Mouse (Mus musculus): Measurements from ENCODE around the gene Csnk2a2.

The Csnk2a2 gene

GRCm38 (mm10) chr8:95470008-95470407, 19.8 kb downstream of the Csnk2a2 start:
- no peak for DNase-seq

GRCm38 (mm10) chr8:95468995-95469394, 20.8 kb downstream of the Csnk2a2 start:
- no peak for DNase-seq

- no peak for DNase-seq
Measured at GRCm38 (mm10) chr8:95466543-95466942, 23.3 kb downstream of the Csnk2a2 start.

GRCm38 (mm10) chr8:95452518-95452917, 37.3 kb downstream of the Csnk2a2 start:
- no peak for DNase-seq

- no peak for DNase-seq
Measured at GRCm38 (mm10) chr8:95450271-95450670, 39.6 kb downstream of the Csnk2a2 start.

- no peak for DNase-seq
Measured at GRCm38 (mm10) chr8:95447661-95448060, 42.2 kb downstream of the Csnk2a2 start.

- no peak for DNase-seq
Measured at GRCm38 (mm10) chr8:95445042-95445441, 44.8 kb downstream of the Csnk2a2 start.

GRCm38 (mm10) chr8:95441491-95442039, 48.3 kb downstream of the Csnk2a2 start:
- no peak for DNase-seq

GRCm38 (mm10) chr8:95440168-95440709, 49.6 kb downstream of the Csnk2a2 start:
- DNase-seq, result no peak

GRCm38 (mm10) chr8:95439421-95439820, 50.4 kb downstream of the Csnk2a2 start:
- DNase-seq, result no peak

- no peak for DNase-seq
Measured at GRCm38 (mm10) chr8:95437341-95437992, 52.4 kb downstream of the Csnk2a2 start.

- DNase-seq, result no peak
Measured at GRCm38 (mm10) chr8:95435930-95436329, 53.9 kb downstream of the Csnk2a2 start.

- no peak for DNase-seq
Measured at GRCm38 (mm10) chr8:95435471-95435870, 54.4 kb downstream of the Csnk2a2 start.

GRCm38 (mm10) chr8:95434686-95435439, 55.0 kb downstream of the Csnk2a2 start, which contains the start of gene Cfap20:
Gene Cfap20 (minus strand): TSS chr8:95434869.
- DNase-seq, result peak; percentile 100

GRCm38 (mm10) chr8:95434233-95434632, 55.6 kb downstream of the Csnk2a2 start:
- DNase-seq, result no peak

GRCm38 (mm10) chr8:95433124-95433523, 56.7 kb downstream of the Csnk2a2 start:
- DNase-seq, result no peak

GRCm38 (mm10) chr8:95432471-95432870, 57.4 kb downstream of the Csnk2a2 start:
- DNase-seq, result no peak

- no peak for DNase-seq
Measured at GRCm38 (mm10) chr8:95429945-95430344, 59.9 kb downstream of the Csnk2a2 start.

- DNase-seq, result peak; percentile 78
Measured at GRCm38 (mm10) chr8:95427594-95428535, 62.0 kb downstream of the Csnk2a2 start.

- DNase-seq, result no peak
Measured at GRCm38 (mm10) chr8:95426781-95427281, 63.0 kb downstream of the Csnk2a2 start.

- no peak for DNase-seq
Measured at GRCm38 (mm10) chr8:95424682-95425081, 65.2 kb downstream of the Csnk2a2 start.

GRCm38 (mm10) chr8:95422193-95422810, 67.5 kb downstream of the Csnk2a2 start:
- no peak for DNase-seq
